In the genomic region with DNA sequence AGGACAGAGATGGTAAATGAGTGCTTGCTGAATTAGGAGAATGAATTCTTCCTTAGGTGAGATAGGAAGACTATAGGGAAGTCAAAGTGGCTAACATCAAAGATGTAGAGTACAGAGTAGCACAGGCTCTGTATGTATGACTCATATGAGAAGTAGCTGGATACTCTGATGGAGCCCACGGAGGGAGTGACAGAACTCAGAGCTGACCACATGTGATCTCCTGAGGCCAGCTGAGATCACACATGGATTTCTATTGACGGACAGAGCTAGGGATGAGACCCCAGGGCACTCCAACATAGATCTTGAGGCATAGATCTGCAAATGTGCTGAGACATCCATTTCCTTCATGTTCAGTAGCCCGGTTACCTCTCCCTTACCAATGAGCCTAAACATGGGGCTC, we compare ENCODE assay signal across 19 mouse cellular contexts.
DNase-seq lines count a peak whose midpoint lies in the region; TF ChIP-seq lines count a peak whose summit lies in the region.
"Had no signal": no experiment of that assay in that cellular context is flagged by ENCODE, and none has a peak within 500 bp of the region (broad histone marks: within the 10 kb centered on the region; RNA-seq: fewer than 3 reads in every experiment).

No protein-coding gene starts in this region.

- H3ac ChIP-seq in myocyte (ENCODE audit: control insufficient read depth, insufficient read length) = no peak overlapping the region

- TF ChIP-seq POLR2A in myocyte (IDR thresholded peaks at IDR 0.05; ENCODE audit: insufficient read length, low read depth) = no peak

- DNase-seq in 3T3-L1 (ENCODE audit: low read depth, low spot score) = peak; percentile 82
- DNase-seq in NIH3T3 (ENCODE audit: low read depth) = peak; percentile 47
- no peak for DNase-seq in adipocyte (ENCODE audit: low spot score)
- no peak for DNase-seq in cerebellum, postnatal 25 days
- no peak for DNase-seq in kidney, postnatal 14 days
- DNase-seq: adrenal gland, adult 8-10 months; adrenal gland, postnatal 14 days; adrenal gland, postnatal 36 days; cerebellum, adult 18-20 months; cerebellum, adult 8-10 months; cerebellum, adult 9-11 months; cerebellum, postnatal 14 days had no signal

- no peak overlapping the region for H3K4me3 ChIP-seq in myocyte
- H3K4me3 ChIP-seq: embryonic facial prominence, embryonic 10.5 days; embryonic facial prominence, embryonic 12.5 days; erythroblast, embryonic 14.5 days; forebrain, embryonic 10.5 days; forebrain, embryonic 12.5 days had no signal

- H3K4me2 ChIP-seq in myocyte (ENCODE audit: low read depth) = peak overlapping the region; percentile 65
- H3K4me2 ChIP-seq: embryonic facial prominence, embryonic 12.5 days; forebrain, embryonic 12.5 days had no signal

- H3K79me2 ChIP-seq in myocyte (ENCODE audit: control insufficient read depth, insufficient read depth) = no peaks in the 10 kb centered on the region

- no peaks in the 10 kb centered on the region for H3K27me3 ChIP-seq in myocyte (ENCODE audit: control insufficient read depth, insufficient read depth, insufficient read length)
- H3K27me3 ChIP-seq: embryonic facial prominence, embryonic 12.5 days; forebrain, embryonic 12.5 days had no signal

- H3K36me3 ChIP-seq in myocyte (ENCODE audit: control insufficient read depth, insufficient read depth) = no peaks in the 10 kb centered on the region
- H3K36me3 ChIP-seq: embryonic facial prominence, embryonic 10.5 days; embryonic facial prominence, embryonic 12.5 days; forebrain, embryonic 10.5 days; forebrain, embryonic 12.5 days; G1E had no signal

TF ChIP-seq in myocyte, 11 proteins besides CTCF, POLR2A, EP300 and RAD21:
- TF ChIP-seq E2F4 (IDR thresholded peaks at IDR 0.05; ENCODE audit: insufficient read depth) (no peak), USF1 (IDR thresholded peaks at IDR 0.05; ENCODE audit: low read depth) (peak; percentile 35), SRF (IDR thresholded peaks at IDR 0.05; ENCODE audit: control insufficient read depth, insufficient read length, low read depth) (no peak), MYOD1 (IDR thresholded peaks at IDR 0.05; ENCODE audit: control insufficient read depth in 1 of 3, insufficient read length in 2 of 3, low read depth in 2 of 3) (peak in 1 of 3 experiments; percentile 17), MAX (IDR thresholded peaks at IDR 0.05; ENCODE audit: low read depth) (no peak), TCF12 (IDR thresholded peaks at IDR 0.05; ENCODE audit: insufficient read depth, poor library complexity, severe bottlenecking) (no peak), TCF3 (IDR thresholded peaks at IDR 0.05; ENCODE audit: insufficient read length, low read depth) (no peak)

Comparison
In these comparisons a context has a peak if more than half of its experiments do, and no peak if none do; other contexts are left out.
1. DNase-seq: peak in 3T3-L1 (single experiment) and NIH3T3 (single experiment); none in adipocyte (single experiment), cerebellum, postnatal 25 days (0 of 2) and kidney, postnatal 14 days (single experiment).